Mouse (Mus musculus) small intestine, adult 2 months (tissue): ENCODE measurements around the gene Rsph3a.

Experiments used
- CTCF ChIP-seq: fragments of 200-500 bp; IDR thresholded peaks from 2 replicates; pipeline ENCODE4 v1.5.1; 2012; ENCODE audit warnings: low read depth, mild to moderate bottlenecking, control low read depth, inconsistent platforms, low read length, moderate library complexity, mixed read lengths; ENCODE audit not compliant: insufficient replicate concordance, insufficient read length; ENCODE audit errors: extremely low read depth
- POLR2A ChIP-seq: fragments of 200-500 bp; IDR thresholded peaks from 2 replicates; pipeline ENCODE4 v1.6.1; 2012; ENCODE audit warnings: low read depth, mild to moderate bottlenecking, control low read depth, inconsistent platforms, low read length, moderate library complexity

DNA sequence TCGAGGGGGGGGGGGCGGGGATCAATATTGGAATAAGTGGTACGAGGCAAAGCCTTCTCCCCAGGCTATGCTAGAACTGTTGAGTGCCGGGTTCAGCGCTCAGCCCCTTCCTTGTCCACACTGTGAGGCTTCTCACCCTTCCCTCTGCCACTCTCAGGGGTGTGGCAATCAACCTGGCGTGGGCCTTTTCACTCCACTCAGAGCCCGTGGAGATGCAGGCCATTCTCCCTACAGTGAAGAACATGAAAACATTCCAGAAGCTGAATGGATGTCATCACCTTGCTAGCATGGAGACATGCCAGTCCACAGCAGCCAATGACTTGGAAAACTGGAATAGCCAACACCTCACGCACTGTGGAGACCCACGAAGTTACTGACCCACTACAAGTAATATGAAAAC, 29.6 kb upstream of the Rsph3a start:
- TF ChIP-seq CTCF: no peak
- no peak for TF ChIP-seq POLR2A
